In the genomic region with DNA sequence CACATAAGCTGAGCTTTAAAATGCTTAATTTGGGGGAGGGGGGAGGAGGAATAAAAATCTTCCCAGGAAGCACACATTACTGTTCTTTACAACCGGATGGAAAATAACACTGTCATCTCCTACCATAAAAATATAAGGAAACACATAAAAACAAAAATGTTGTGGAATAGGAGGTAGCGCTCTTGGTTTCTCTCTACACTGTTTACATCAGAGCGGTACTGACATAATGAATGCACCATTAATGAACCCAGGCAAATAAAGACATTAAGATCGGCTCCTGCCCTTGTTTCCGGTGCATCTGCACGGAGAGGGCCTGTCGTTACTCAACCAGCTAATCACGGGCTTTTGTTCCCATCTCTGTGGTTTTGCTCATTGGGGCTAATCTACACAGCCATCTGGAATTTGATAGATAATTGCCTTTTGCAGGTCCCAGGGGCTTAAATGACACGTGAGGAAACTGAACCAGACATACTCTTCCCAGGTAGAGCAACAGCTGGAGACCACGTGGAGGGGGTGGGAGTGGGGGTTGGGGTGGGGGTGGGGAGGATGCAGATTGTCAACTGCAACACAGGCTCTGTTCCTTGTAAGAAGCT, we compare ENCODE assay signal across 11 mouse cellular contexts.
DNase-seq lines count a peak whose midpoint lies in the region; ATAC-seq lines count a peak whose summit lies in the region.
"Had no signal": no experiment of that assay in that cellular context is flagged by ENCODE, and none has a peak within 500 bp of the region (broad histone marks: within the 10 kb centered on the region; RNA-seq: fewer than 3 reads in every experiment).

No protein-coding gene starts in this region.

- H3K4me3 ChIP-seq in forebrain, embryonic 16.5 days (replicated peaks; ENCODE audit: low read length): no peak overlapping the region
- no peak overlapping the region for H3K4me3 ChIP-seq in heart, embryonic 11.5 days (ENCODE audit: low read depth, low read length)
- H3K4me3 ChIP-seq: lung, embryonic 15.5 days had no signal

- H3K27me3 ChIP-seq in forebrain, embryonic 16.5 days (replicated peaks; ENCODE audit: control insufficient read depth, insufficient read depth, low read length): no peaks in the 10 kb centered on the region
- H3K27me3 ChIP-seq in heart, embryonic 11.5 days (ENCODE audit: control insufficient read depth, insufficient read depth, low read length): no peaks in the 10 kb centered on the region
- H3K27me3 ChIP-seq: lung, embryonic 15.5 days had no signal

- no peak overlapping the region for H3K9ac ChIP-seq in forebrain, embryonic 16.5 days (replicated peaks; ENCODE audit: low read depth, low read length)
- H3K9ac ChIP-seq in heart, embryonic 11.5 days (ENCODE audit: low read depth, low read length): no peak overlapping the region
- H3K9ac ChIP-seq: lung, embryonic 15.5 days had no signal

- H3K4me2 ChIP-seq in forebrain, embryonic 16.5 days (ENCODE audit: low read length): no peak overlapping the region
- no peak overlapping the region for H3K4me2 ChIP-seq in heart, embryonic 11.5 days
- H3K4me2 ChIP-seq: lung, embryonic 15.5 days had no signal

- peak; percentile 50 for ATAC-seq in forebrain, embryonic 16.5 days
- peak; percentile 52 for ATAC-seq in megakaryocyte progenitor cell, adult 5-6 weeks (replicated peaks; ENCODE audit: poor library complexity)
- no peak; the same call in 1 of the 2 replicates for ATAC-seq in heart, embryonic 11.5 days (replicated peaks; ENCODE audit: insufficient number of reproducible peaks, low FRiP score, low TSS enrichment)

- peak; percentile 30 for DNase-seq in thymus, postnatal 0 days (ENCODE audit: low spot score)
- DNase-seq in thymus, adult 18-20 months: no peak
- DNase-seq in yolk sac, embryonic 10.5 days (ENCODE audit: low spot score): peak; percentile 9
- no peak for DNase-seq in frontal cortex, postnatal 14 days (ENCODE audit: low spot score in 2 of 2)
- no peak for DNase-seq in heart, postnatal 4 days
- DNase-seq: kidney, postnatal 14 days had no signal

- 7% methylated on average over 10 of the region's 10 CpGs for WGBS in forebrain, embryonic 16.5 days
- WGBS in heart, embryonic 11.5 days (ENCODE audit: insufficient replicate concordance): 36% methylated on average over 10 of the region's 10 CpGs

- peaks cover 43% of the 10 kb centered on the region for H3K4me1 ChIP-seq in forebrain, embryonic 16.5 days (replicated peaks; ENCODE audit: control insufficient read depth, insufficient read depth, low read length)
- H3K4me1 ChIP-seq in heart, embryonic 11.5 days (ENCODE audit: control insufficient read depth, insufficient read depth, low read length): peaks cover 48% of the 10 kb centered on the region
- H3K4me1 ChIP-seq: lung, embryonic 15.5 days had no signal

- no peaks in the 10 kb centered on the region for H3K9me3 ChIP-seq in forebrain, embryonic 16.5 days (ENCODE audit: control insufficient read depth, low read length)
- H3K9me3 ChIP-seq in heart, embryonic 11.5 days (replicated peaks; ENCODE audit: control insufficient read depth, low read length): no peaks in the 10 kb centered on the region
- H3K9me3 ChIP-seq: lung, embryonic 15.5 days had no signal

- H3K27ac ChIP-seq in forebrain, embryonic 16.5 days (ENCODE audit: low read length): peak overlapping the region; percentile 81
- H3K27ac ChIP-seq in heart, embryonic 11.5 days (ENCODE audit: low read depth, low read length): no peak overlapping the region
- H3K27ac ChIP-seq: lung, embryonic 15.5 days had no signal

- no peaks in the 10 kb centered on the region for H3K36me3 ChIP-seq in forebrain, embryonic 16.5 days (ENCODE audit: control insufficient read depth, insufficient read depth)
- H3K36me3 ChIP-seq in heart, embryonic 11.5 days (ENCODE audit: control insufficient read depth, insufficient read depth, low read length): no peaks in the 10 kb centered on the region
- H3K36me3 ChIP-seq: G1E; lung, embryonic 15.5 days had no signal

Comparison
In these comparisons a context has a peak if more than half of its experiments do, and no peak if none do; other contexts are left out.
1. DNase-seq: peak in thymus, postnatal 0 days (single experiment) and yolk sac, embryonic 10.5 days (single experiment); none in thymus, adult 18-20 months (0 of 2), frontal cortex, postnatal 14 days (0 of 2) and heart, postnatal 4 days (single experiment).